Mouse (Mus musculus) left cerebral cortex, adult 11 months (tissue): ENCODE results near the gene Mrln.
"Not testable (repeated sequence)": the region's sequence is repeated elsewhere in the genome, so short reads cannot be mapped to it uniquely, and the experiment has no call there.

Source experiments
- DNase-seq: peaks from one replicate; pipeline ENCODE4 v3.0.0; 2022; ENCODE audit warnings: low spot score

The Mrln gene

GRCm38 (mm10) chr10:70195786-70196185, 8.7 kb upstream of the Mrln start:
- DNase-seq = no peak

- no peak for DNase-seq
Measured at GRCm38 (mm10) chr10:70196666-70197065, 7.8 kb upstream of the Mrln start.

- no peak for DNase-seq
Measured at GRCm38 (mm10) chr10:70197601-70198000, 6.9 kb upstream of the Mrln start.

DNA sequence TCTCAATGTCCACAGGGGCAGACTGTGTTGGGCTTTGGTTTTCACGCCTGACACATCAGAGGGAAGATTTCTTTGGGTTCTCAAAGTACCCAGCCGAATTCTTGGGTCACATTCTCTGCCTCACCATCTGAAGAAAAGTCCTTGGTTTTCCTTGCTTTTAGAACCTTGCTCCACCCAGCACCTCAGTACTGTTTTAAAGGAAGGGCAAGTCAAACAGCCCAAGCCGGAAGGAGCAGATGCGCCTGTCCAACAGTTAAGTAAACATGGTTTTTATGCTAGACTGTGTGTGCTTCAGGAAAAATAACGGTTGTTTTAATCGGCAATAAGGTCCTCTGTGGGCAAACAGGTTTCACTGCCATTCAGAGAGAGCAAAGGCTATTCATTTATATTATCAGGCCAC, 6.5 kb upstream of the Mrln start:
- no peak for DNase-seq

GRCm38 (mm10) chr10:70198951-70199463, 5.5 kb upstream of the Mrln start:
- DNase-seq = no peak

GRCm38 (mm10) chr10:70199466-70200210, 4.8 kb upstream of the Mrln start:
- no peak for DNase-seq

DNA sequence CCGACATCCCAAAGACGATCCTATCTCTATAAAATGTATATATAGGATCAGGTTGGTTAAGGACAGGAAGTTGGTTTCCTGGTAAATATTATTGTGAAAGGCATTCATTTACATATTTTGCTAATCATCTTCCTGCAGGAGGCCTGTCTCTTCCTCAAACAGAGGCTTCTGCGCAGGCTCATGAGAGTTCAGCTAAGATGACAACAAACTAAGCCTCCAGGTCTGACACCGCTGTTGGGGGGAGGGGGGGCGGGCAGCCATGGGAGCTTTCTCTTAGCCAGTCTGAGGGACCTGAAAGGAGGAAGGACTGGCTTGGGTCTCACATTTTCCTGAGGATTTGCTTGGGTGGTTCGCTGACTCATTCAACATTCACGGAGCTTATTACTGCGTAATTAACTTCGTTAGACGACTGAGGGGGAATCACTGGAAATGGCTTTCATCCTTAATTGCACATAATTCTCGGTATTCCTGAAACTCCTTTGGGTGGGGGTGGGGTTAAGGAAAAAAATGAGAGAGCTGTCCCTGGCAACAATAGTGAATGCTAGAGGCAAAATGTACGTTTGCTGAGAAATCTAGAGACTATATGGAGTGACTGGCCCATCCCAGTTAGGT, 3.5 kb upstream of the Mrln start:
- no peak for DNase-seq

DNA sequence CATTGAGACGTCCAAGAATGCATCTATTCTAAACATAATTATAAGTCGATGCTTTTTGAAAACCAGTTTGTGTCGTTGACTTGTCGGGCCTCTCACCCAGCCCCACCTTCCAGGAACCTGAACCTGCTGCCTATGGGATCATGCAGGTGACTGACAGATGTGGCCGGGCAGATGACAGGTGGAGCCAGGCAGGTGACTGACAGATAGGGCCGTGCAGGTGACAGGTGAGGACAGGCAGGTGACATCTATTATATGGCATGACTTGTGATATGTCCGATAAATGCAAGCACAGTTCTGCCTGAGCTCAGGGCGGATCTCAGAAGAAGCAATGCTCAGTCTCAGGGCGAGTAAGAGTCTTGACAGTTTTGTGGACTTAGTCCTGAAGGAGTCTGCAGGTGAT, 6.8 kb downstream of the Mrln start:
- DNase-seq = no peak

DNA sequence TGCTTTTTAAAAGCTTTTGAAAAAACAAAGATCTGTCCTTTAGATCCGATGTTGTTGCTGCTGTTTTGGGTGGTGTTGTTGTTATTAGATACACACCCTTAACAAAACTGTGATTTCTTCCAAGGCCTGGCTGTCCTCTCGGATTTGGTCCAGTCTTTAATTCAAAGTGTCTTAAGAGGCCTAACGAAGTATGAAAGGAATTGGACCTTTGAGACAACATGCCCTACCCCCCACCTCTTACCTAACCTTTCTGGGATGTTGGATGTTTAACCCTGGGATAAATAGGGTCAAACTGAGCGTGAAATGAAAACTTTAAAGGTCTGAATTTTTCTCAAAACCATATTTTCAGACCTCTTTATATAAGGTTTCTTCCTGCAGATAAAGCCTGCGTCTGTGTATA, 16.5 kb downstream of the Mrln start:
- no peak for DNase-seq

DNA sequence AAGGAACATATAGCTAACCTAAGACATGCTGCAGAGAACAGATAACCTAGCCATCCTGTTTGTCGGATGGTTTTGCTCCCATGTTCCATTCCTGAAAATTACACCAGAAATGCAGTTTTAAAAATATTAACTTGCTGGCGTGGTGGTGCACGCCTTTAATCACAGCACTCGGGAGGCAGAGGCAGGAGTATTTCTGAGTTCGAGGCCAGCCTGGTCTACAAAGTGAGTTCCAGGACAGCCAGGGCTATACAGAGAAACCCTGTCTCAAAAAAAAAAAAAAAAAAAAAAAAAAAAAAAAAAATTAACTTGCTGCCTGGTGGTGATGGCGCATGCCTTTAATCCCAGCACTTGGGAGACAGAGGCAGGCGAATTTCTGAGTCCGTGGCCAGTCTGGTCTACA, 17.8 kb downstream of the Mrln start:
- DNase-seq = not testable (repeated sequence)

GRCm38 (mm10) chr10:70224571-70224970, 20.1 kb downstream of the Mrln start:
- DNase-seq = no peak

DNA sequence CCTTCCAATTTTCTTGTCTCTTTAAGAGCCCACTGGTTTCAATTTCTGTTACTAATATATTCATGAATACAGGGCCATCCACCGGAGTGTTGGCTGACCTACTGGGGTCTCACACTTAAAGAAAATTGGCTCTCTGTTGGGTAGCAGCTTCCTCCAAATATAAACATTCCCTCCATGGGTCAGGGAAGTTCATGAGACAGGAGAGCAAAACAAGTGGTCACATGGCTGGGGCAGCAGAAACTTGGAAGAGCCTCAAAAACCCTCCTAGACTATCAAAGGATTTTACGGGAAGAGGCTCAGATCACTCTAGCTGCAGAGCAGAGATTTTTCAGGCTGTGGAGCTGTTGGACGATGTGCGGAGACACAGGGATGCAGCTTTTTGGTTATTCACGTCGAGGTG, 21.3 kb downstream of the Mrln start:
- DNase-seq = no peak

GRCm38 (mm10) chr10:70226608-70227007, 22.1 kb downstream of the Mrln start:
- DNase-seq = no peak

- no peak for DNase-seq
Measured at GRCm38 (mm10) chr10:70230352-70230751, 25.9 kb downstream of the Mrln start.

- DNase-seq = no peak
Measured at GRCm38 (mm10) chr10:70237936-70238335, 33.5 kb downstream of the Mrln start.

DNA sequence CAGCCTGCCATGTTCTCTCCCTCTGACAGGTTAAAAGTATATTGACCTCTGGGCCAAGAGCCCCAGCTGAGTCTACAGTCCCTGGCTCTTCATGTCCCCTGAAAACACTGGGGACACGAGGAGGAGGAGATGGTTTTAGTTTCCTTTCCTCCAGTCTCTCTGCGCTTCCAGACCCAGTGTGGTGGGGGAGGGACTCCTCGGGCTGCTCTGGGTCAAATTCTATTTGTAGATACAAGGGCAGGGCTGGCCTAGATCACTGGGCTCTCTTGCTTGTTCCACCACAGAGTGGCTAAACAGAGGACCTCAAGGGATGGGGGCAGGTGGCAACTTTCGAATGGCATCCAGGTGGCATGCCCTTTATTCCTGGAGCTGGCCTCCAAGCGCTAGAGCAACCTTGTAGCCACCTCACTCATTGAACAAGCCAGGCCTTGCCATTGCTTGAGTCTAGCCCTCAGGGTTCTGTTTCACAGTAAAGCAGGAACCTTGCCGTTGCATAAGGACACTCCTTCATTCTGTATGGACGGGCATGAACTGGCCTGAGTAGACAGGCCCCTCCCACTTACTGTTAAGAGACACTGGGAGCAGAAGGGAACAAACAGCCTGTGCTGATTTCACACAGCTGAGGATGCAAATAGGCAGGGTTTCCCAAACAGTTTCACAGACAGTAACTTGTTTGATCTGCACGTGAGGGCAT, 38.4 kb downstream of the Mrln start:
- no peak for DNase-seq

GRCm38 (mm10) chr10:70244921-70245558, 40.6 kb downstream of the Mrln start, which contains the start of gene Slc16a9:
Slc16a9 (plus strand) TSS chr10:70245100.
- no peak for DNase-seq

DNA sequence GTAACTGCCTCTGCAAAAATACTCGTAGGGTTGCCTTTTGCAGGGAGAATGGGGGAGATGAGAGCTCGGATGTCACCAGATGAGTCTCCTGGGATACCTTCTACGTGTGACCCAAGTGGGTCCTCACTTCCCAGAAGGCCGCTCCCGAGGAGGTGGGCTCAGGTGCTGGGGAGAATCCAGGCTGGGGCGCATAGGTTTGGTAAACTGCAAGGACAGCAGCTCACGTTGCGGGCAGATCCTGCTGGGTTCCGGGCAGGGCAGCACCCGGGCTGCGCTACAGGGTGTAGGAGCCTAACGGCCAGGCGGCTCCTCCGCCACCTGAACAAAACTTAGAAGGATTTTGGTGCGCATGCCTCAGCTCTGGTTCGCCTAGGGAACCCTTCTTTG, 41.1 kb downstream of the Mrln start:
- no peak for DNase-seq

GRCm38 (mm10) chr10:70246076-70246475, 41.6 kb downstream of the Mrln start:
- no peak for DNase-seq

- DNase-seq = no peak
Measured at GRCm38 (mm10) chr10:70250354-70250753, 45.9 kb downstream of the Mrln start.

DNA sequence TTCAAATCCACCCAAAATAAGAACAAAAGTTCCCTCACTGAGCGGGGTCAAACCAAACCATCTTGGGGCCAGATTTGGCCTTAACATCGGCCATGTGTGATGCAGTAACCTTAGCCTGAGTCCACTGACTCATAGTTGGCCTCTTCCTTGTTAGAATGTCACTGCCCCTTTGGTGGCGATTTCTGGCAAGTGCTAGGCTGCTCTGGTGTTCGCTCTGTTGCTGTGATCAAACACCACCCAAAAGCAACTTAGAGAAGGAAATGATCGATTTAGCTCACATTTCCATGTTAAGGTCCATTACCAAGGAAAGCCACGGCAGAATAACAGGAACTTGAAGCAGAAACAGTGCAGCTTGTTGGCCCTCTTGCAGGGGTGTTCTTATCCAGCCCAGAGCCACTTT, 46.3 kb downstream of the Mrln start:
- no peak for DNase-seq

DNA sequence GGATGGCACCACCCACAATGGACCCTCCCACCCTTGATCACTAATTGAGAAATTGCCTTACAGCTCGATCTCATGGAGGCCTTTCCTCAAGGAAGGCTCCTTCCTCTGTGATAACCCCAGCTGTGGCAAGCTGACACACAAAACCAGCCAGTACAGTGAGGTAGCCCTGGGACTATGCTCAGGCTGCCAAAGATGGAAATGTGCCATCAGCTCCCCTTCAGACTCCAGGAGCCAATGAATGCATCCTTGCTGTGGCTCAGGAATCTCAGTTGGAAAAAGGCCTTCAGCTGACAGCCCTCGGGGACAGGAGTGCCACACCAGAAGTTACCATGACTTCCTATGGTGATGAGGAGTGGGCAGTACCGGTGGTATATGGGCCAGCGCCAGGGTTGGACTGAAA, 50.2 kb downstream of the Mrln start:
- DNase-seq = no peak
